Mouse (Mus musculus) gastrocnemius, postnatal 4 days (tissue): ENCODE measurements around the gene Gm20388. TPM values are rescaled to one million over a fixed set of nuclear protein-coding genes. Genes with fewer than 3 reads are reported as not detected.
A peak's percentile ranks its signal among the peaks of the same experiment; 100 is the strongest.

Experiments used
- DNase-seq, 2 experiments: peaks; one replicate each; pipeline ENCODE4 v3.0.0; 2021 to 2022; ENCODE audit warnings: low spot score in 2 of 2, mixed read lengths in 2 of 2
- total RNA-seq, 2 experiments: library from RNA; stranded (reverse); gene quantifications; 2 replicates each; pipeline ENCODE4 v1.2.3; 2021

Gene Gm20388
- total RNA-seq, 2 experiments from 2014 or later: 12.8 to 22.8 TPM

DNA sequence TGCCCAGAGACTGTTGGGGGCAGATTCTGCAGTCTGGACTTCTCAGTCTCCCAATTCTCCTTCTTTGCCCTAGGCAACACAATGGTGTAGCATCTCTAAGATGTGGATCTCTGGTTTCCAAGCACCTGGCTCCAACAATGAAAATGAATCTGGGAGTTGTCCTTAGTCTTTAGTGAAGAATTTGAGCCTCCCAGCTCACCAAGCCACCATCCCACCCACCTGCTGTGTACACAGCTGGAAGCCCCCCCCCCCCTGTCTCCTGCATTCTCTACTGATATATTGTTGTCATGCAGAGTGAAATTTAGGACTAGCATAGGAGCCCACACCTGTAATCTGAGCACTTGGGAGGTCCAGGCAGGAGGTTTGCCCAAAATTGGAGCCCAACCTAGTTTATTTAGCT lies 4306.3 kb downstream of the Gm20388 start:
- DNase-seq: no peak

GRCm38 (mm10) chr8:124229883-124230282 lies 4319.2 kb downstream of the Gm20388 start:
- no peak for DNase-seq

DNA sequence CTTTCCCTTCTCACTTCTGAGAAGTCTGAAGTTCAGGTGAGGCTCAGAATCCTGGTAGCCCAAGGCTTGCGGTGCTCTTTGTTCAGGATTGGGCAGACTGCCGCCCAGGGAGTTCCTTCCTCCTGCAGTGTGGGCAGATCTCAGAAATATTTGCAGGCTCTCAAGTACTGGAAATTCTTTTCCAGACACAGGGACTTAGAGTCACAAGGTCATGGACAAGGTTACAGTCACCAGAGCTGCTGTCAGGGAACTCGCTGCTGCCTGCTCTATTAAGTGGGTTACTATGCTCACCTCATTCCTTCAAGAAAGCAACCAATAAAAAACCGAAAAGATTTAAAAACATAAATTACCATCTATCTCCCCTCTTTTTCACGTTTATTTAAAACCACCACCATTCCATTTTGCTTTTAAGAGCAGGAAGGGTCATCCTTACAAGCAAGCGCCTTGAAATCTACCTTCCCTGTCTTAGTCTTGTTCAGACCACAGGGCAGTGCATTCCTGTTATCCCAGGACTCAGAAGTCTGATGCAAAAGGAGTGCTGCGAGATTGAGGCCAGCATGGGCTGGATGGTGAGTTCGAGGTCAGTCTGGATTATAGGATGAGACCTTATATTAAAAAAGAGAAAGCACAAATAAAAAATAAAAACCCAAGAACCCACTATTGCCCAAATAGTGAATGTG lies 4320.0 kb downstream of the Gm20388 start:
- DNase-seq: no peak

GRCm38 (mm10) chr8:124231176-124231484 lies 4320.5 kb downstream of the Gm20388 start, which contains the start of gene Galnt2:
Gene Galnt2, plus strand, starts transcription at chr8:124231391.
- peak; percentile 81 to 87 for DNase-seq

DNA sequence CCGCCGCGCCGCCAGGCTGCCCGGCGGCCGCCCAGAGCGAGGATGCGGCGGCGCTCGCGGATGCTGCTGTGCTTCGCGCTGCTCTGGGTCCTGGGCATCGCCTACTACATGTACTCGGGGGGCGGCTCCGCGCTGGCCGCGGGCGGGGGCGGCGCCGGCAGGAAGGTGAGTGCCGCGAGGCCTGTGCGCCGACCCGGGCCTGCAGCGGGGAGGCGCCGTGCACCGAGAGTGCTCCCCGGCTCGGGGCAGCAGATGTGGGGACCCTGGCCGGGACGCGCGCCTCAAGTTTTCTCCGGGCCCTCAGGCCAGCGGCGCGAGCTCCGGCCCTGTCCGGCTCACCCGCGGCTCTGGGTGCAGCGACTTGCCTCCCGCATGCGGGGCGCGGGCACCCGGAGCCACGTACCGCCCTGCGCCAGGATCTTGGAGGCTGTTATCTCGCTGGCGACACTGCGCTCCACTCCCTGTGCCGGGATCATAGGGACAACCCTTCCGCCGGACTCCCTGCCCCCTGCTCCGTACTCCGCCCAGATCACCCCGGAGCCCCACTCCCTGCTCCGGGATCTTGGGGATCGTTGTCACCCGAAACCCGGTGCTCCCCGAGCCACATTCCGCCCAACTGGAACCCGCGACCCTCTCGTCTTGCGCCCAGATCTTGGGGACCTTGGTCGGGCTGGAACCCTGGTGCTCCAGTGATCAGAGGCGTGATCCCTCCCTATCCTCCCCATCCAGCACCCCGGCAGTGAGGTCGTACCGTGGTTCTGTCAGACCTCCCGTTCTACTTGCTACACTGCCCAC lies 4321.0 kb downstream of the Gm20388 start:
- peak; percentile 38 to 65 for DNase-seq

GRCm38 (mm10) chr8:124232280-124232600 lies 4321.6 kb downstream of the Gm20388 start:
- DNase-seq: no peak

GRCm38 (mm10) chr8:124234496-124234895 lies 4323.9 kb downstream of the Gm20388 start:
- DNase-seq: no peak

DNA sequence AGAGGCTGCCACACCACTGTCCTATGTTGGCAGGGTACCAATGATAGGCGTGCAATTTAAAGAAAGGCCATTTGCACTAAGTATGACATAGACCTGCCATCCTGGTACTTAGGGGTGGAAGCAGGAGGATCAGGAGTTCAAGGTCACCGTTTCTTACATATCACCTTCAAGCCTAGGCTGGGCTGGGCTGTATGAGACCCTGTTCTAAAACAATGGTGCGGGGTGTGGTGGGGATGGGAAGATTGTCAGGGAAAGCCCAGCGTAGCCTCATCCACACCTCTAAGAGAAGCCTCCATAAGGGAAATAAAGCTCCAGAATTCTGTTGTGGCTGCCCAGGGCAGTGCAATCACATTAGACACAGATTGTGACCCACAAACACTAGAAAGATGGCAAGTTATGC lies 4324.9 kb downstream of the Gm20388 start:
- DNase-seq: no peak

- no peak for DNase-seq
Observed at GRCm38 (mm10) chr8:124239350-124239749, 4328.7 kb downstream of the Gm20388 start.

- no peak for DNase-seq
Observed at GRCm38 (mm10) chr8:124240932-124241331, 4330.3 kb downstream of the Gm20388 start.

DNA sequence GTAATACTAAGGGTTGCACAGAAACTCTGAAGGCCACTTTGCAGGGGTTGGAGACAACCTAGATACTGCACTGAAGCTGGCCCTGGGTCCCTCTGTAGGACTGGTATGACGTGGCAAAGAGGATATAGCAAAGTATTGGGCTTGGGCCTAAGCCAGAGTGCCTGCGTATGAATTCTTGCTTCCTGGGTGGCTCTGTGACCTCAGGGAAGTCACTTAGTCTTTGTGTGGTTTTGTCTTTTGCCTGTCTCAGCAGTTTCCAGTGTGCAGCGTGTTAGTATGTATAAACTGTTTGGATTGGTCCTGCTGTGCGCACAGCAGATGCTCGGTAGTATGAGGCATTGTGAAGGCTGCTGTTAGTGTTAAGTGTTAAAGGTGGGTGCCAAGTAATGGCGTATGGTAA lies 4331.6 kb downstream of the Gm20388 start:
- no peak for DNase-seq

GRCm38 (mm10) chr8:124242913-124243312 lies 4332.3 kb downstream of the Gm20388 start:
- no peak for DNase-seq

GRCm38 (mm10) chr8:124247581-124247980 lies 4336.9 kb downstream of the Gm20388 start:
- no peak for DNase-seq

DNA sequence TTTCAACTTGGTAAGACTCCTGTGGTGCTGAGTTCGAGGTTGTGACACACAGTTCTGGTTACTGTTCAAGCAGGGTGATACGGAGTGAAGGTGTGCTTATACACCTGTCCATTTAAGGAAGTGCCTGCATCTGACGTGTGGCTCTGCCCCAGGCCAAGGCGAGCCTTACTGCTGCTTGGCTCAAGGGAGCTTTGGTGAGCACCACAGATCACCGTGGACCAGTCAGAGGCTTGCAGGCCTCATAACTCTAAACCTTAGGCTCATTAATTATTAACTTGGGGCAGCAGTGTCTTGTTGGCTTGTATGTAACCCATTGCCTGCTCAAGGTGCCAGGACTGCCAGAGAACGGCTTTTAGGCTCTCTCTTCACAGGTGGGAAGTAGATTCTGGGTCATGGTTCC lies 4338.0 kb downstream of the Gm20388 start:
- DNase-seq: no peak

DNA sequence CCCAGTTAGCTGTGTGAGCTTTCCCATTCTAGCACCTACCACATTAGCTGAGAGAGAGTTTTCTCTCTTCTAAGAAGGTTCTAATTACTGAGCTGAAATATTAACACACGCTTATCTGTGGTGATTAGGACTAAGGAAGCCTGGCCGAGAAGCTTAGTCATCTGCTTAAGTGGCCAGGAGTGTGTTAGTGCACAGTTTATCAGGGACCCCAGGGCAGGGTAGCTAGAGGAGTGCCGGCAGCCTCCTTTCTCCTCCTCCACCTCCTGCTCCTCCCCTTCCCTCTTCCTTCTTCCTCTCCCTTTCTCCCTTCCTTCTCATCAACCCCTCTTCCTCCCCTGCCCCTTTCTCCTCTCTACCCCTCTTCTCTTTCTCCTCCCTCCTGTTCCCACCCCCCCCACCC lies 4339.6 kb downstream of the Gm20388 start:
- DNase-seq: no peak

- no peak for DNase-seq
Observed at GRCm38 (mm10) chr8:124250785-124251184, 4340.1 kb downstream of the Gm20388 start.

DNA sequence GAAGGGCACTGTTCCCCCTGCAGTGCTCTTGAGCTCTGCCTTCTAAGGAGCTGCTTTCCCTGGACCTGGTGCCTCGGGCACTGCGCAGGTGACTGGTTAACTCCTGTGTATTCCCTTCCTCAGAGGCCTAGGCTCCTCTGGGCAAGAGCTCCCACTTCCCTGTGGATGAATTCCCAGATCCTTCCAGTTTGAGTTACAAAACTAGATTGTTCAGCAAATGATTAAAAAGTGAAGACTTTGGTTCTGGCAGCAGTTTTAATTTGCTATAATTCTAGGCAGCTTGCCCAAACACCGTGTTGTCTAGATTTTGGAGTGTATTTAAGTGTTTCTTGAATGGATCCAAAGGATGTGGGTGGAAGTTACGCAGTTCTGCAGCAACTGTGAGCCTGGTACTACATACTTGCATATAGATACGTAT lies 4341.9 kb downstream of the Gm20388 start:
- DNase-seq: no peak

DNA sequence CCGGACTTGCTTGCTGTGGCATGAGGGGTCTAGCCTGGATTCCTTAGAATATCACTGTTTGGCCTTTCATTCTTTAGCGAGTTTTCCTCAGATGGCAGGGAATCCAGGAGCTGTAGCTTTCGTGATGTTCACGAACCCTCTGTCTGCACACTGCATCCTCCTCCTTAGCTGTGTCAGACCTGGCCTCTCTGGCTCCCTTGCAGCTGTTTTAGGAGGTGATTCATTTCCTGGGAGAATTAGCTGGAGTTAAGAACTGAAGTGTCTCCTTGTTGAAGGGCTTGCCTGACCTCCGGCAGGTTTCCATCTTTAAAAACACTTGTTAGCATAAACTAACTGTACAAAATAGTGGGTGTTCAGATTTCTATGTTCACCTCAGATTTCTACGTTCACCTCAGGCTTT lies 4343.3 kb downstream of the Gm20388 start:
- DNase-seq: no peak

- DNase-seq: no peak
Observed at GRCm38 (mm10) chr8:124256841-124257240, 4346.2 kb downstream of the Gm20388 start.

- peak; percentile 51 to 82 for DNase-seq
Observed at GRCm38 (mm10) chr8:124257363-124257762, 4346.7 kb downstream of the Gm20388 start.

DNA sequence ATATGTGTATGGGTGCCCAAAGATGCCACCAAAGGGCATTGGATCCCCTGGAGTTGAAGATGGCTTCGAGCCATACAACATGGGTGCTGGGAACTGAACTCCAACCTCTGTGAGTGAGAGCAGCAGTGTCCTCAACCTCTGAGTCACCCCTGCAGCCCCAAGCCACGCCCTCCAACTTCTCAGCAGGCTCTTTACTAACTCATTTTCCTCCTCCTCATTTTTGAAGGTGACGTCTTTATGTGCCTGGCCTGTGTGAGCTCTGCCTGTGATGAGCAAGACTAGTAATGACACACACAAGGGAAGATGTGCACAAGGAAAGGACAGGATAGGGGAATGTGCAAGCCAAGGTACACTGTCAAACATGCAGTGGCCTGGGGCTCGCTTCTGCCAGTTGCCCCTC lies 4348.5 kb downstream of the Gm20388 start:
- DNase-seq: no peak

DNA sequence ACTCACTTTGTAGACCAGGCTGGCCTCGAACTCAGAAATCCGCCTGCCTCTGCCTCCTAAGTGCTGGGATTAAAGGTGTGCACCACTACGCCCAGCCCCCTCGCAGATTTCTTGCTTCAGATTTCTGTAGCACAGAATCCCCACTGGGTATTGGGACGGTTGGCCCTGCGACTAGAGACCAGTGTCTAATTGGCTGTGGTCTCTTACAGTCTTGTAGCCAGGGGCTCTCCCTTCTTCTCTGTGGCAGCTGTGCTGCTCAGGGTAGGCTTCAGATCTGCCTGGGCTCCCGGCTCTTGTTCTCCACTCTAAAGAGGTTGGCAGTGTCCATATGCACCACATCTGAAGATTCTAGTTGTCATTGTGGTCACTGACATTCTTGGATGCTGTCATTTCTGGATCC lies 4349.3 kb downstream of the Gm20388 start:
- no peak for DNase-seq

GRCm38 (mm10) chr8:124260371-124260770 lies 4349.7 kb downstream of the Gm20388 start:
- no peak for DNase-seq
